Mouse (Mus musculus): ENCODE data around the gene Tcta.
A peak's percentile ranks its signal among the peaks of the same experiment; 100 is the strongest.
"Not testable (repeated sequence)": the region's sequence is repeated elsewhere in the genome, so short reads cannot be mapped to it uniquely, and the experiment has no call there.

The Tcta gene

DNA sequence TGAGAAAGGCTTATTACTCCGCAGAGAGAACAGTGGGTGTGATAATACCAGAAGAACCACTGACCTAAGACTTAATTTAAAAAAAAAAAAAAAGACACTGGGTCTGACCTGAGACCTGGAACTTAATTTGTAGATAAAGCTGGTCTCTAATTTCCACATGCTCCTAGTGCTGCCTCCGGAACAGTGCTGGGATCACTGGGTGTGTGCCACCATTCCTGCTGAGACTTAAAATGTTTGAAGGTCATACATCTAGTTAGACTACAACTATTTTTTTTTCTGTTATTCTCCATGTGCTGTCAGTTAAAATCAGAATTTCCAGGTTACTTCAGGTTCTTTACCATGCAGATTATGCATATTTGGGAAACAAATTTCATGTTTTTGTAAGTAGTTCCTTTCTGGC is 2.2 kb upstream of the Tcta start:
- no peak for DNase-seq (ENCODE audit: low spot score)

DNA sequence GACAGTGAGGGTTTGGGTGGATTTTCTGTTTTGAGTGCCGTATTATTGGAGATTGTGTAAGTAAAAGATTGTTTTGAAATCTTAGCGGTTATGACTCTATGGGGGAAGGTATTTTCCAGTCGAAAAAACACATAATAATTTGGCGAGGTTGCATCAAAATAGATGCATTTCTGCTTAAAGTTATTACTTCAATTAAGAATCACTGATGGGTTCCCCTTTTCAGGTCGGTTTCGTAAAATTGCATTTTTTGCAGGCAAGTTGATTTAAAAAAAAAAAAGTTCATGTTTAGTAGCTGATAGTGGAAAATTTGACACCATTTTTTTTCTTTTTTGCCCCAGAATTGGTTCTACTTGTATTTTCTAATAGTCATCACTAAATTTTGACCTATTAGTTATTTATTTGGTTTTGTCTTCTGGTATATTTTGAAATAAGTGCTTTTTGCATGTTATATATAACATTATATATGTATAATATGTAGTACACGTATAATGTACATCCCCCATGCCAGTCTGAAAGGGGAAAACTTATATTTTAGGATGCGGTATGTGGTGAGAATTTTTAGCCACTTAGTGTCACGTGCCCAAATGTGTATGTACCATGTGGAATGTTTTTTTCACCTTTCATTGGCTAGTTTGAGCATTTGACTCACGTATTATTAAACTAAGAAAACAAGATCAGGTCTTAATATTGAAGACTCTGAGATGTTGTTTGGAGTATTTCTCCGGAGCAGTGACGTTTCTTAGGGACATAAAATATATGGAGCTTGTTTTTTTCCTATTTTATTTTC is 1.3 kb upstream of the Tcta start:
- DNase-seq (ENCODE audit: low spot score), result no peak

DNA sequence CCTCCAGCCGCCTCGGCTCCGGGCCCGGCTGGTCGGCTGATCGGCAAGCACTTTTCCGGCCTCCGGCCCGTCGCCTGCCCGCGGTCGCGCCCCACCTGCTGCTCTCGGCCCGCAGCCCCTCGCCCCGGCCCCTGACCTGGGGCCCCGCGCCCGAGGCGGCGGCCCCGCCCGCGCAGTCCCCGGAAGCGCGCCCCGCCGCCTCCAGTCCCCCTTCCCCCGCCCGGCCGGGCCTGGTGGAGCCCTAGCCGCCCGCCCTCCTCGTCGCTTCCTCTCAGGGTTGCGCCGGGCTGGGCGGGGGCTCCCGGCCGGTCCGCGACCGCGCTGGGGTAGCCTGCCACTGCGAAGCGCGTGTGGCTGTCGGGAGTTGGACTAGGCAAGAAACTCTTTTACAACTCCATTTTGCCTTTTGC is 616 bp upstream of the Tcta start:
- DNase-seq (ENCODE audit: low spot score), result peak; percentile 75

DNA sequence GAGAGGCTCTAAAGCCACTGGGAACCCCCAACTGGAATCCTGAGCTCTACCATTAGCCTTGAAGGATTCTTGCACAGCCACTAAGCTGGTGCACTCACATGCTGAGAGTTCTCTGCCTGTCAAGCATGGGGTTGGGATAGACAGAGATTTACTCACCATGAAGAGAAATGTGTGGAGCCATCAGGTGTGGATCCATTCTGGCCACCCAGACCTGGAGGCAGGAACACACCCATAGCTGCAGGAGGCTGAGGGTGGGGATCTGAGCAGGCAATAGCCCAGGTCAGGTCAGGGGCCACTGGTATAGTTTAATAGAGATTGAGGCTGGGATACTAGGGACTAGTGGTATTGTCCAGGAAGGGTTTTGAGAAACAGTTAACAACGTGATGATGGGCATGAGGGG is 790 bp downstream of the Tcta start:
- peak; percentile 26 for DNase-seq (ENCODE audit: low spot score)

DNA sequence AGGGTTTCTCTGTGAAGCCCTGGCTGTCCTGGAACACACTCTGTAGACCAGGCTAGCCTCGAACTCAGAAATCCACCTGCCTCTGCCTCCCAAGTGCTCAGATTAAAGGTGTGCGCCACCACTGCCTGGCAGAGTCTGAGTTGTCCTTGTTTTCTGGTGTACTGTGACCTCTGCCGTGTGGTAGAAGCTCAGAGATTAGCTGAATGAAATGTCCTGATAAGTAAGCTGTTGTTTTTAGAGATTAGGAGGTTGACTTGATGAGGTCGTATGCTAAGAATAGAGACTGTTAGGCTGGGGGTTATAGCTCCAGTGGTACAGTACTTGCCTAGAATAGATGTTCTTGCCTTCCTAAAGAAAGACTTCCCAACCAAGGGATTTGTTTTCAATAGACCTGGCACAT is 1.2 kb downstream of the Tcta start:
- DNase-seq (ENCODE audit: low spot score), result no peak

DNA sequence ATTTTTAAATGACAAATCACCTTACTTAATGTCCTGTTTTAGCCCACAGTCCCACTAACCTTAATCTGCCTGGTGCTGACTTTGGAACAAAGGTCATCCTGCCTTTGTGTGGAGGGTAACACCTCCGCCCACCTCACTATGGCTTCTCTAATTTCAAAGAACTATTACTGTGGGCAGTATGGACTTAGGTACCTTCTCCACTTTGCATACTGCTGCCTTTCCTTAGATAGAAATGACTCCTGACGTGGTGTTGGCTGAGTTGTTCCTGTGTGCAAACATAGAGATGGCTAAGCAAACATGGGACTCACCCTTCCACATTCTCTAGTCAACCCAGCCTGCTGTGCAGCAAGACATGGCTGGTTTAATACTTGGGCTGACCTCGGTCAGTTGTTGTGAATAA is 4.1 kb downstream of the Tcta start:
- DNase-seq (ENCODE audit: low spot score), result no peak

DNA sequence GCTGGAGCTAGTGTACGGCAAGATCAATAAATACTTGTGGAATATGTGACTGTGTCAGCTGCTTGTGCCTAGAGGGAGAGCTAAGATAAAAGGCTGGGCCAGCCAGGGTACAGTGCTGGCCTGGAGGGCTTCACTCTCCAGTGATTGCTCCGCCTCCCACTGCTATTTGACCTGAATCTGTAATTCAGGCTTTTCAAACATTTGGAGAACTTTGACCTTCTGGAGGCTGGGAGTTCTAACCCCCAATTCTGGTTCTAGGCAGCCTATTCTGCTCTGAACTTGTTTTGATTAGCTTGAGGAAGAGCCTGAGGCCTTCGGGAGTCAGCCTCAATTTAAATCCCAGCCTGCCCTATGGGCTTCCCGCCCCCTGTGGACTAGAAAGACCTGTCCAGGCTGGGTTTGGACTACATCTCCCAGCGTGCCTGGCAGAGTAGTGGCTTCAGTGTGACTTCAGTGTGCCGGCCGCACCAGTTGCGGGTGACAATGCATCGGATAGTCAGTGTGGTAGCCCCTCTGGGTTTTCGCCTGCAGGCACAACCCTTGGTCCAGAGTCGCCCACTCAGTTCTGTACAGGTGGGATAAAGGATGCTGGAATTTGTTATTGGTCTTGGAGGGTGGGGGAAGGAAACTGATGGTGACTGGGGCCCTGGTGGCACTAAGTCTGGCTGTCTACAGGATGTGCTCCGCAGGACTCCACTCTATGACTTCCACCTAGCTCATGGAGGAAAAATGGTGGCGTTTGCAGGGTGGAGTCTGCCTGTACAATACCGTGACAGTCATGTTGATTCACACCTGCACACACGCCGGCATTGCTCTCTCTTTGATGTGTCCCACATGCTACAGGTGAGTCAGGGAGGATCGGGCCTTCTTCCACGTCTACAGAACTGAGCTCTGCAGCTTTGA is 9.3 kb downstream of the Tcta start, which contains the start of gene Amt:
Gene Amt (plus strand): TSS at position 401 of the 903 bp plus-strand sequence.
- DNase-seq (ENCODE audit: low spot score), result peak; percentile 33

DNA sequence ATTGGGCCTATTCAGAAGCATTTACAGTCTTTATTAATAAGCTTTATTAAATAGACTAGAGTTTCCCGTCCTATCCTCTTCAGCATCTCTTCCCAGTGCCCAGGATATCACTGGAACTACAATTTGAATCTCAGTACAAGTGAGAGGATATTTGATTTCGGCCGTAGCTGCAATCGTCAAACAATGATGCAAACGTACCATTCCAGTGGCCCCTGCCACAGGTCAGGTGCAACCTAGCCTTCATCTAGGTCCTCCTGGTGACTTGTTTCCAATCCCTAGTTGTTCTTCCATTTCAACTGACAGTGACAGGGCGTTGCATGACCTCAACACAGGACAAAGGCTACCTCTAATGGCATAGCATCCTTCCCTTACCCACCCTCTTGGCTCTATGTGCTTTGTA is 15.2 kb downstream of the Tcta start:
- no peak for DNase-seq (ENCODE audit: low spot score)

DNA sequence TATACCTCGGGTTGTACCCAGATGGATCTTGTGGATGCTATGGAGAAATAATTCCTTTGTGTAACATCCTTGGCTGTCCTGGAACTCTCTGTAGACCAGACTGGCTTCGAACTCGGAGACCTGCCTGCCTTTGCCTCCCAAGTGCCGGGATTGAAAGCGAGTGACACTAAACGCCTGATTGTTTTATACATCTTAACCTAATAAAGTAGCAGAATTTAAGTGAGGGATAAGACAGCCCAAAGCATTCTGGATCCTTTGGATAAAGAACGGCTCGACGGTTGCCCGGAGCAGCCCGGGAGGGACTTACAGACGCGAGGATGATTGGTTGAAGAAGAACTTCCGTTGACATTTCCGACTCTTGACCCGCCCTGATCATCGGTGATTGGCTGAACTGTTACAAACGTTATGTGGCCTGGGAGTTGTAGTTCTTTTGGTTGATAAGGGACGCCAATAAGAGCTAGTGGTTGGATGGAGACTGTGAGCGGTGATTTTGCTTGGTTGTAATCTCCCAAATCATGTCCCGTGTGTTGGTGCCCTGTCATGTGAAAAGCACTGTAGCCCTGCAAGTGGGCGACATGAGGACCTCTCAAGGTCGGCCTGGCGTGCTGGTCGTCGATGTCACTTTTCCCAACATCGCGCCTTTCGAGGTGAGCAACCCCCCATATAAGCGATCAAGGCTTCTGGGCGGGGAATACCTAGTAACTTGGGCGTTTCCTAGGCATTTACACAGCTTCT is 15.8 kb downstream of the Tcta start, which contains the start of gene Nicn1:
Gene Nicn1 (plus strand): TSS at position 414 of the 735 bp plus-strand sequence.
- DNase-seq (ENCODE audit: low spot score), result peak; percentile 73

DNA sequence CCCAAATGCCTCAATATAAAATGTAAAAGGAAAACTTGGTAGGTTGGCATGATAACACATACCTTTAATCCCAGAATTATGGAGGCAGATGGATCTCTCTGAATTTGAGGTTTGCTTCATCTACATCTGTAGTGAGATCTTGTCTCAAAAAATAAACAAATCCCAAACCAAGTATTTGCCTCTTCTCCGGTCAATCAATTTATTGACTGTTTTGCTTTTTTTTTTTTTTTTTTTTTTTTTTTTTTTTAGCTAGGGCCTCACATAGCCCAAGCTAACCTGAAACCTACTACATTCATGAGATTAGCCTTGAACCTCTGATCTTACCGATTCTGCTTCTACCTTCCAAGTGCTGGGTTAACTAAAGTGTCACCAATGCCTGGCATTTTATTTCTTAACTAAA is 16.6 kb downstream of the Tcta start:
- DNase-seq (ENCODE audit: low spot score), result no peak

DNA sequence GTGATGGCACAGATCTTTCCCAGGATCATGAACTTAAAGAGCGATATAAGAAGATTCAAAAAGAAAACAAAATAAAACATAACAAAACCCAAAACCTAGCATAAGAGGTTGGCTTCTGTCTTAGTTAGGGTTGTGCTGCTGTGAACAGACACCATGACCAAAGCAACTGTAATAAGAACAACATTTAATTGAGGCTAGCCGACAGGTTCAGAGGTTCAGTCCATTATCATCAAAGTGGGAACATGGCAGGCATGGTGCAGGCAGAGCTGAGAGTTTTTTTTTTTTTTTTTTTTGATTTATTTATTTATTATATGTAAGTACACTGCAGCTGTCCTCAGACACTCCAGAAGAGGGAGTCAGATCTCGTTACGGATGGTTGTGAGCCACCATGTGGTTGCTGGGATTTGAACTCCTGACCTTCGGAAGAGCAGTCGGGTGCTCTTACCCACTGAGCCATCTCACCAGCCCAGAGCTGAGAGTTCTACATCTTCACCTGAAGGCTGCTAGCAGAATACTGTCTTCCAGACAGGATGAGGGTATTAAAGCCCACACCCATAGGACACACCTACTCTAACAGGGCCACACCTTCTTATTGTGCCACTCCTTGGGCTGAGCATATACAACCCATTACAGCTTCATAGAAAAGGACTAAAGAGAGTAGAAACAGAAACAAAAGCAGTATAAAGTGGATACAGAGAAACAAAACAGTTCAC is 18.3 kb downstream of the Tcta start:
- not testable (repeated sequence) for DNase-seq (ENCODE audit: low spot score)

DNA sequence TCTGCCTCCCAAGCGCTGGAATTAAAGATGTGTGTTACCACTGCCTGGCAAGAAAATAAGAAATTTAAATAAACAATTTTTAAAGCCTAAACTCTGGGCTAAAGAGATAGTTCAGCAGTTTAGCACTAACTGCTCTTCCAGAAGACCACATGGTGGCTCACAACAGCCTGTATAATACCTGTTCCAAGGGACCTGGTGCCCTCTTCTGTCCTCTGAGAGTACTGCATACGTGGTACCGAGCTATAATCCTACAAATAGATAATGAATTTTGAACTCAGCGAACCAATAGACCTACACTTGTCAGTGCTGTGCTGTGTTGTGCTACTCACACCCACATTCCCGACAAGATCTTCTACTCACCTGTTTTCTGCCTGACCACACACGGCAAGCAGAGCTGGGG is 21.6 kb downstream of the Tcta start:
- peak; percentile 60 for DNase-seq (ENCODE audit: low spot score)

DNA sequence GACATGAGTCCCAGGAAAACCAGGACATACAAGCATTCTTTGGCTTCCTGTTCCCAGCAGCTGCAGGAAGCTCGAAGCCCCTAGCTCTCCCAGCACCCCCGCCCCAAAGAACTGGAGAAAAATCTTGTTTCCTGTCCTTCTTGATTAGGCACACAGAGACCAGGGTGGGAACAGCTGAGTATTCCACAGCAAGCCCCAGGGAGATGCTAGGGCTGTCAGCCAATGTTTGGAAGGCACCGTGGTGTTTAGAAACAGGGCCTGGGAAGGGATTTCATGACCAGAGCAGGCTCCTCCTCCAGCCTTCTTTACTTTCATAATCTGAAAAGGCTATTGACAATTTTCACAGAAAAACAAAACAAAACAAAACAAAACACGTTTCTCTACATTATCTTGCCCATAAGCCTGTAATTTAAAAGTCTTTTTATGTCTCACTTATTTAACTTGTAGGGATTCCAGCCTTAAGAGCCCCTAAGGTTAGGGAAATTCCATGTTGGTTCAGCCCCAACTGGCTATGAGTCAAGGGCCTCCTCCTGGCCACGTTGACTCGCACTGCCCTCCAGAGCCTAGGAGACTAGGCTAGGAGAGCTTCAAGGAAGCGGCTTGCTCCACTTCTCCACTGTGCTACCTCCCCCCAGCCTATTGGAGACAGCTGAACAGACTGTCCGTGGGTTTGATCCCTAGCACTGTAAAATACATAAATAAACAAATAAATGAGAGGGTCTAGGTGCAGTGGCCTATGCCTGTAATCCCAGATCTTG is 25.7 kb downstream of the Tcta start:
- DNase-seq (ENCODE audit: low spot score), result peak; percentile 53

DNA sequence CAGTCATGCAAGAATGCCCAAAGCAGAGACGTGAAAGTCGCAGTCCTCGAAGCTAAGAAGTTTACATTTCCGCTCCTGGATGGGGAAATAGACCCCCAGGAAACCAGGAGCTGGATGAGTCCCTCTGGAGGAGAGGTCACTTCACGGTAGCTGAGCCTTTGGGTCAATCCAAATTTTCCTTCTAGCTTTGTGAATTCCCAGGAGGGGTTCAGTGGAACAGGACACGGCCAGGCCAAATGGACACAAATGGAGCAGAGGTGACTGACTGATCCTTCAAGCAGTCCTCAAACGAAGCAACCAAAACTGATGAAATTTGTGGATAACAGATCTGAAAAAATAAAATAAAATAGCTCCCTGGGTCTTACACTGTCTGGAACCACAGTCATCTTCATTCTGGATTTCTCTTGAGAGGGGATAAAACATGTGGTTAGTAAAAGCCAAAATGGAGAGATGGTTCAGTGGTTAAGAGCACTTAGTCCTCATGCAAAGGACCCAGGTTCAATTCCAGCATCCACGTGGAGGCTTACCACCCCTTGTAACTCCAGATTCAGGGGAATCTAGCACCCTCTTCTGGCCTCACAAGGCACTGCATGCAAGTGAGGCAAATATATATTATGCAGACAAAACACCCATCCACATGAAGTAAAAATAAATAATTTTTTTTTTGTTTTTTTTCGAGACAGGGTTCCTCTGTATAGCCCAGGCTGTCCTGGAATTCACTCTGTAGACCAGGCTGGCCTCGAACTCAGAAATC is 27.1 kb downstream of the Tcta start:
- DNase-seq (ENCODE audit: low spot score), result no peak

DNA sequence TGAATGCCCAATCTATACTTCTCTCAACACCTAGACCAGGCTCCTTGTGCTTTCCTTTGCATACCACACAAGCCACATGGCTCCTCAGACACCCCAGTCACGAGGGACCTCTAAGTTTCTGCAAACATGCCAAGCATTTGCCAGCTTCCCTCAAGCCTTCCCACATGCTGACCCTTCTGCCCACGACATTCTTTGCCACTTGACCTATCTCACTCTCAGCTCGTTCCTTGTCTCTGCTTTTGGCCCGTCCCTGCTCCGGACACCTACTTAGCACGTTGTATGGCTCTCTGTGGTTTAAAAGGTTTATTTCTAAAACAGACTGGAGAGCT is 30.7 kb downstream of the Tcta start:
- DNase-seq (ENCODE audit: low spot score), result no peak

DNA sequence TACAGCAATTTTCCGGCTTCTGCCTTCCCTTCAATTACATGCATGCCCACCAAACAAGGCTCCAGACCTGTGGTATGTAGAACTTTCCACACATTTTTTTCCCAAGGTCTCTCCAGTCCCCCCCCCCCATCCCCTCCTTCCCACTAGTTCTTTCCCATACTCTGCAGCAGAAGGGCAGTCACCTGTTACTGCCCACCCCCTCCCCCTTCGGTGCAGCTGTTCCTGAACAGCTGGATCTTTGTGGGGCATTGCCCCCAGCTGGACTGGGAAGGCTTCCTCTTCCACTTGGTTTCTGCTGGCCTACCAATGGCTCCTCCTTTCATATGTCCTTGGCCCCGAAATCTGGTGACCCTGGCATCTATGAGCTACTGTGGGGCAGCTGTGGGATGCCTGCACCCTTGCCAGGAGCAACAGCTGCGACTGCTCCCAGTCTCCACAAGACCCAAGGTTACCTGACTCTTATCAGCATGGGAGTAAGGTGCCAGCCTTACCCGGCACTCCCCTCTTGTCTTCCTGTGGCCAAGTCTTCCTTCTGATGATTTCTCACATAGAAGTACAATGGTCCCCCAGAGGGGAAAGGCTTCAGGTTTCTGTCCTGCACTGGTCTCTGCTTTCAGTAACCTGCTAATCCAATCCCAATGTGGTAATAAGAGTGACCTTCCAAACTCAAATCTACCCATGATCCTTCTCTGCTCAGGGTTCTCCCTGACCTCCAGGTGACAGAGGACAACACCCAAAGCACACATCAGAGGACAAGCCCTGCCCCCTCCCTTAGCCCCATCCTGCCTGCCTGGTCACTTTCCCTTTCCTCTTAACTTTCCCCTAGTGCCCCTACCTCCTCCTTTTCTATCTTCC is 31.3 kb downstream of the Tcta start:
- no peak for DNase-seq (ENCODE audit: low spot score)

DNA sequence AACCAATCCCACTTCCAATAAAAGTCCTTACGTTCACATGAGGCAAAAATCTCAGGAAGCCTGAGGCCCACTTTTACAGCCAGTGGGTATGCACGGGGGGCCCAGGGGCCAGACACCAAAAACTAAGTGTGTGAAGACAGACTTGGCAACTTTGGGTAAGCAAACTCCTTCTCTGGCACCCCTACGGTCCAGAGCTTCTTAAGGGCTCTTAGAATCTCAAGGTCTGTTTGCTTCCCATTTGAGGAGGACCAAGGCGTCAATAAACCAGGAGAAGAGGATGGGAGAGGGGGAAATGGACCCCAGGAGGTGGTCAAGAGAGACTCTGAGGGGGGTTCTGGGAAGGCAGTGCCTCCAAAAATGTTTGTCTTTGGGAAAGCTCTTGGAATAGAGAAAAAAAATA is 32.5 kb downstream of the Tcta start:
- no peak for DNase-seq (ENCODE audit: low spot score)

DNA sequence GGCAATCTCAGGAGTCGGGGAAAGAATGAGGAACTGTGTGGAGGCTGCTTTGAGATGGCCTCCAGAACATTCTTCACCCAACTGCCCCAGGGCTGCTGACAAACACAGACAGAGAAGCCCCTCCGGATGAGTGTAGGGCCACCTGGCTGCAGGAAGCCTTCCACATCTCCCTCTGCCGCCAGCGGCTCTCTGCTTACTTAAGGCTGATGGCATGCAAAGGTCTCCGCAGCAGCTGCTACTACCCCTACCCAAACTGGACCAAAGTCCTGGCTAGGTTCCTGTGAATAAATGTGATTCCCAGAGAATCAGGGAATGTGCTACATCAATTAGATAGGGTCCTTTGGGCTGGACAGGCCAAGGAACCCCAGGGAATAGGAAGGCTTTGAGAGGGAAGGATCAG is 33.3 kb downstream of the Tcta start:
- DNase-seq (ENCODE audit: low spot score), result no peak

DNA sequence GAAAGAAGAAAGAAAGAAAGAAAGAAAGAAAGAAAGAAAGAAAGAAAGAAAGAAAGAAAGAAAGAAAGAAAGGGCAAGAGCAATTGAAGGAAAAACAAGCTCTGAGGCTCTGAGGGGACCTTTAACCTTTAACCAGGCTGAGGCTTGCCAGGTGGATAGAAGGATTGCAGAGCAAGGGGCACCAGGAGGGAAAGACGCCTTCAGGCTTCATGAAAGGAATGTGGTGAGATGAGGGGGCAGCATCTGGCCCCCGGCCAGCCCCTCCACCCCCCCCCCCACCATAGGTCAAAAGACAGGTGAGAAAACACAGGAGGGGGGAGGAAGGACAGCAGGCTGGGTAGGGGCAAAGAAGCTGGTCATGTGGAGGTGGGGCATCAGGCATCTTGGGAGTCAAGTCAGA is 34.0 kb downstream of the Tcta start:
- DNase-seq (ENCODE audit: low spot score), result no peak
